Mouse (Mus musculus) frontal cortex, postnatal 36 days (tissue): ENCODE measurements around the gene Krtap1-3.

Source experiments
- DNase-seq, 2 experiments: peaks; one replicate each; pipeline ENCODE4 v3.0.0; 2022; ENCODE audit warnings: low spot score in 2 of 2

Krtap1-3 gene

GRCm38 (mm10) chr11:99557976-99558745 is 33.0 kb downstream of the Krtap1-3 start:
- no peak for DNase-seq

GRCm38 (mm10) chr11:99556753-99557152 is 34.4 kb downstream of the Krtap1-3 start, which contains the start of gene Krtap3-2:
Krtap3-2 (minus strand) TSS chr11:99556853.
- no peak for DNase-seq

DNA sequence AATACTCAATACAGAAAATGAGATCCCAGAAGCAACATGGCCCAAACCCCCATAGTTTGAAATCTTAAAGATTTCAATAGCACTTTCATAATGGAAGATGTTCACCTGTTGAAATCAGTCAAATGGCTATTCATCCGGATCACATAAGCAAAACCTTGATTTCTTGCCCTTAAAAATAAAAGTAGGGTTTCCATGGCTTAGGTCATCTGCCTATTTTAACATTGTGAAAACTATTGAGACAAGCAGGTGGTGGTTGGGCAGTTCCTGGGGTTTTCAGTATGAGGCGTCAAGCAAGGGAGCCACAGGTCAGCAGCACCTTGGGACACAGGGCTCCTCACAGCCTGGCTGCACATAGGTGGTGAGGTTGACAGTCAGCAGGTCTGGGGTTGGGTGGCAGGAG is 34.9 kb downstream of the Krtap1-3 start:
- no peak for DNase-seq

DNA sequence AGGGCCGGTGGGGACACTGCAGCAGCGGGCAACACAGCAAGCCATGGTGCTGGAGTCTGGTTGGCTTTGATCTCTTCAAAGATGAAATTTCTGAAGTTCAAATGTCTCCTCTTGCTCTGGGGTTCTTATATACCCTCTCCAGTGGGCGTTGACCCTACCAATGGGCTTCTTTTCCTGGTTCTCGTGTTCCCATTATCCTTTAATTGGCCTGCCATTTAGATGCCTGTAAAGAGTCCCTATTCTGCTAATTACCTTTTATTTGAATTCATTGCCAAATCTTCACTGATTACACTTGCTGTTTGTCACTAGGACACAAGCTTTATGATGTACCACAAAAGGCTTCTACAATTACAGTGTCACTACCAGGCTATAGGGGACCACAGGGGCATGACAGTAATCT is 40.4 kb downstream of the Krtap1-3 start, which contains the start of gene Krtap3-3:
Gene Krtap3-3 (minus strand): TSS at position 101 of the 400 bp plus-strand sequence.
- no peak for DNase-seq

GRCm38 (mm10) chr11:99547892-99548291 is 43.2 kb downstream of the Krtap1-3 start:
- DNase-seq: no peak
